Mouse (Mus musculus) thymus, adult 2 months (tissue): ENCODE data around the gene Prex1. TPM values are rescaled to one million over a fixed set of nuclear protein-coding genes. Genes with fewer than 3 reads are reported as not detected.
A peak's percentile ranks its signal among the peaks of the same experiment; 100 is the strongest.

Experiments
- DNase-seq: peaks from one replicate; pipeline ENCODE4 v3.0.0; 2021
- H3K27ac ChIP-seq: fragments of 200-500 bp; 2 replicates; pipeline ENCODE4 v1.5.1; 2012; ENCODE audit warnings: low read length, control low read depth; ENCODE audit not compliant: control insufficient read depth, insufficient read depth
- H3K27me3 ChIP-seq: fragments of 200-500 bp; 2 replicates; pipeline ENCODE4 v1.6.1; 2012; ENCODE audit warnings: mild to moderate bottlenecking, low read length, moderate library complexity, mixed read lengths; ENCODE audit not compliant: control insufficient read depth, insufficient read depth
- H3K36me3 ChIP-seq: fragments of 200-500 bp; 2 replicates; pipeline ENCODE4 v1.6.1; 2012; ENCODE audit warnings: mild to moderate bottlenecking, low read length, moderate library complexity; ENCODE audit not compliant: control insufficient read depth, insufficient read depth
- H3K4me1 ChIP-seq: fragments of 200-500 bp; replicated peaks from 2 replicates; pipeline ENCODE4 v1.6.1; 2012; ENCODE audit warnings: low read length; ENCODE audit not compliant: control insufficient read depth, insufficient read depth
- H3K4me3 ChIP-seq: fragments of 200-500 bp; 2 replicates; pipeline ENCODE4 v1.5.1; 2012; ENCODE audit warnings: mild to moderate bottlenecking, low read length, control low read depth, moderate library complexity; ENCODE audit not compliant: control insufficient read depth, insufficient read depth
- CTCF ChIP-seq: fragments of 200-500 bp; IDR thresholded peaks from 2 replicates; pipeline ENCODE4 v1.5.1; 2012; ENCODE audit warnings: mild to moderate bottlenecking, control low read depth, low read length, moderate library complexity, borderline replicate concordance; ENCODE audit not compliant: control insufficient read depth, poor library complexity, insufficient read depth; ENCODE audit errors: extremely low read depth
- POLR2A ChIP-seq: fragments of 200-500 bp; IDR thresholded peaks from 2 replicates; pipeline ENCODE4 v1.6.1; 2012; ENCODE audit warnings: mild to moderate bottlenecking, low read length, control low read depth, moderate library complexity; ENCODE audit not compliant: control insufficient read depth, poor library complexity, insufficient read depth; ENCODE audit errors: extremely low read depth
- WGBS: fragments of 180-500 bp; shearing (Covaris S2); methylation state at CpG from one replicate; pipeline ENCODE4 v1.1.7; 2018; 5-methylcytosine and 5-hydroxymethylcytosine counted together
- polyA plus RNA-seq: library from polyadenylated mRNA; depleted of rRNA; stranded (reverse); fragments of >200 nt; gene quantifications from 2 replicates; pipeline ENCODE4 v1.2.3, GENCODE M21; 2012

The Prex1 gene
- polyA plus RNA-seq, 1 experiment, result 264 TPM

DNA sequence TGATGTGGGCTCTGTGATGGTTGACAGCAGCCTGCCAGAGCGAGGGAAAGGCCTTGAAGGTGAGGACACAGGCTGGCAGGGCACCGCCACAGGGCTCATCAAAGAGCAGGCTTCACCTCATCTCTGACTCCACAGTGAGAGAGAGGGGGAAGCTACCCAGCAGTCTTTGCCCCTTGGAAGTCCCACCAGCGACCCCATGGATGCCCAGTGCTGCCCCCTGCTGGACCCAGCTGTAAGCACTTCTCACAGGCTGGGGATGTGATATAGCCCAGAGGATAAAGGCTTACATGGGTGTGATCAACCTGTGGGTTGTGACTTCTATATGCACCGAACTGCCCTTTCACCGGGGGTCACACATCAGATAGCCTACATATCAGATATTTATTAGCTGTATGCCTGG, 130.3 kb downstream of the Prex1 start:
- no peak for TF ChIP-seq POLR2A
- TF ChIP-seq CTCF, result peak; percentile 74; the same call in 1 of the 2 replicates
- DNase-seq, result no peak
- H3K27me3 ChIP-seq, result no peaks in the 10 kb centered on the region
- 97% methylated on average over 5 of the region's 5 CpGs for WGBS
- peaks cover 86% of the 10 kb centered on the region for H3K36me3 ChIP-seq
- H3K4me1 ChIP-seq, result no peaks in the 10 kb centered on the region
- no peak overlapping the region for H3K27ac ChIP-seq
- no peak overlapping the region for H3K4me3 ChIP-seq

DNA sequence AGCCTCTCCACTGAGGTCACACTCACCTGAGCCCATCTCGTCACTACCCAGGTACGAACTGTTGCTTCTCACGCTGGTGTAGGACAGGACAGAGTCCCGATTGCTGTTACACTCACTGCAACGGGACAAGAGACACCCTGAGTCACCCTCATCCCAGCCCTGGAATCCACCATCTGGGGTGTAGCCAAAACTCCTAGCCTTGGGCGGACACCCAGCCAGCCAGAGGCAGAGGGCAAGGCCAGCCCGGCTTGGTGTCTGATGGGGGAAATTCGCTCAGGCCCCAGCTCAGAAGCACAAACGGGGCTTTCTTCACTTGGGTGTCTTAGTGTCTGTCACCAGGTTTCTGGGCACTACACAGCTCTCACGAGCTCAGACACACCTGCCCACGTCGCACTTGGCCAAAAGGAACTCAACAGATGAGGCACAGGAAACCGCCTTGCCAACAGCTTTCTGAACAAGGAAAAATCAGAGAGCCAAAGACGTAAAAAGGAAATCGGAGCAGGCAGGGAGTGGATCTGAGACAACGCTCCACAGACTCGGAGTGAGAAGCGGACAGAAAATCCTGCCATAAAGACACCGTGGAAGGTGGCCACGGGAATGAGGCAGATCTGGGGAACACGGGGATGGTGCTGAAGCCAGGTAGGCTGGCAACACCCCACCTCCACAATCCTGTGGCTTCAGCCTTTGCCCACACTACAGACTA, 131.6 kb downstream of the Prex1 start:
- Histone ChIP-seq H3K27ac (no peak overlapping the region), H3K4me1 (no peaks in the 10 kb centered on the region), H3K36me3 (peaks cover 84% of the 10 kb centered on the region), H3K4me3 (no peak overlapping the region), H3K27me3 (no peaks in the 10 kb centered on the region)
- TF ChIP-seq CTCF (no peak), POLR2A (no peak)
- 96% methylated on average over 21 of the region's 21 CpGs for WGBS
- no peak for DNase-seq

DNA sequence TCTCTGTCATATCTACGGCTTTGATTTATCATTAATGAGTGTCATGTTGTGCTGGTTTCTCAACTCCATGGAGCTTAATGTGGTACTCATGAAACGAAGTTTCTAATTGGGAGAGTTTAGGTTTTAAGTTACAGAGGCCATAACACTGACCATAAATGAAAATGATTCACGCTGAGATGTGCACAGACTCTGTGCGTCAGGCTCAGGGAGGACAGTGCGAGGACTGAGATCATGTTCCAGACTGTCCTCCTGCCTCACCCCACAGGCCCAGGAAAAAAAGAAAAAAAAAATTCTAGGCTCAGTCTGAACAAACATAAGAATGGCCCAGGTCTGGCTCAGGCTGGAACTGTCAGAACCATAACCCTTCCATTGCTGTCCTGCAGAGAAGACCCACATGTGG, 133.8 kb downstream of the Prex1 start:
- no peak for TF ChIP-seq POLR2A
- no peak for TF ChIP-seq CTCF

DNA sequence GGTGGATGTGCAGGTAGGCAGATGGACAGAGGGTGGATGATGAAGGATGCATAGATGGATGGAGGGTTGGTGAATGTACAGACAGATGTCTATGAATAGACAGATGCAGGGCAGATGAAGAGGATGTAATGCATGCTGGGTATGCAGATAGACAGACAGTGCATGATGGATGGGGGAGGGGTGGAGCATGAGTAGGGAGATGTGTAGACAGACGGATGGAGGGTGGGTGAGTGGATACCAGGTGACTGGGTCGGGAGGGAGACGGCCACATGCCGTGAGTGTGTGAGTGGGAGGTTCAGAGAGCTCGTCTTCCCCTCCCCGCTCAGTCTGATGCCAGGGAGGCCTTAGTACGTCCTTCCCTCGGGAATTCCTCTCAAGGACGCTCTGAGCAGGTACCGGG, 134.3 kb downstream of the Prex1 start:
- no peak for TF ChIP-seq CTCF
- no peak for TF ChIP-seq POLR2A
- peaks cover 64% of the 10 kb centered on the region for H3K36me3 ChIP-seq
- H3K27me3 ChIP-seq, result no peaks in the 10 kb centered on the region; the same call in 1 of the 2 replicates
- WGBS, result 95% methylated on average over 10 of the region's 10 CpGs
- H3K27ac ChIP-seq, result no peak overlapping the region
- H3K4me3 ChIP-seq, result no peak overlapping the region
- H3K4me1 ChIP-seq, result no peaks in the 10 kb centered on the region
- DNase-seq, result no peak

More for the DNA sequence above, 133.8 kb downstream of the Prex1 start:
- Histone ChIP-seq H3K36me3 (peaks cover 69% of the 10 kb centered on the region), H3K4me3 (no peak overlapping the region), H3K4me1 (no peaks in the 10 kb centered on the region), H3K27ac (no peak overlapping the region), H3K27me3 (no peaks in the 10 kb centered on the region; the same call in 1 of the 2 replicates)
- DNase-seq, result no peak
- 97% methylated on average over 5 of the region's 5 CpGs for WGBS

DNA sequence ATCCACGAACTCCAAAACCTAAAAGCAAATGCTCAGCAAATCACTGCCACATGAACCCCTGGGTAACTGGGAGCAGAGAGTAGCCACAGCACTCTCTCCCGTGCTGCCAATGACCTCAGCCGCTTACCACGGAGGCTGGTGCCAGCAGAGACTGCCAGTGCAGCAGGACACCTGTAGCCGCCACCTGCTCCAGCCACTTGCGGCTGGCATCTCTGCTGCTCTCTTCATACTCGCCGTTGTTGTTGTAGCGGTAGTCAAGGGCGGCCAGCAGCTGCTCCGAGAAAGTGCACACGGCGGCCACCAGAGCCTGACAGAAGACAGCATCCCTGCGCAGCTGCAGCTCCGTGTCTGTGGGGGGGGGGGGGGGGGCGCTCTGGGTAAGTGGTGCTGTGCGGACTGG, 138.2 kb downstream of the Prex1 start:
- peaks cover 57% of the 10 kb centered on the region for H3K36me3 ChIP-seq
- TF ChIP-seq POLR2A (no peak), CTCF (no peak)
- no peak overlapping the region for H3K4me3 ChIP-seq
- no peak for DNase-seq
- no peaks in the 10 kb centered on the region for H3K4me1 ChIP-seq
- H3K27ac ChIP-seq, result no peak overlapping the region
- H3K27me3 ChIP-seq, result no peaks in the 10 kb centered on the region; the same call in 1 of the 2 replicates
- WGBS, result 88% methylated on average over 17 of the region's 17 CpGs

DNA sequence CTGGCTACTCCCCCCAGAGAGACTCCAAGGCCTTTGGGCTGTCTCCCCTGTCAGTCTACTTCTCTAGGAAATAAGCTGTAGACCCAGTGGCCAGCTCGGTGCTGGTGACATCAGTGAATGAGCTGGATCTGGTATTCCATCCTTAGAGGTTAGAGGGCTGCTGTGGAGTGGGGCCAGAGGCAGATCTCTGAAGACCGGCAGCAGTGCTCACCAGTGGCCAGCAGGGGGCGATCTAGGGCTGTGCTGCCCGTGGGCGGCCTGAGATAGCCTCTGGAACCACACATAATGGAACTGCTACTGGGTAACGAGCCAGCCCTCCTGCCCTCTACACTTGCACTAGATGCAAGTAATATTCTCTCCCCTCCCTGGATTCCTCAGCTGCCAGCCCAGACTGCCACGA, 138.7 kb downstream of the Prex1 start:
- TF ChIP-seq CTCF, result peak; percentile 97
- TF ChIP-seq POLR2A, result no peak
- DNase-seq, result peak; percentile 67
- Histone ChIP-seq H3K4me1 (no peaks in the 10 kb centered on the region), H3K27me3 (no peaks in the 10 kb centered on the region; the same call in 1 of the 2 replicates), H3K36me3 (peaks cover 56% of the 10 kb centered on the region), H3K4me3 (no peak overlapping the region), H3K27ac (no peak overlapping the region)
- WGBS, result 51% methylated on average over 7 of the region's 7 CpGs
